Mouse (Mus musculus): Measurements from ENCODE around the gene Slk. TPM values are rescaled to one million over a fixed set of nuclear protein-coding genes. Genes with fewer than 3 reads are reported as not detected.

Gene Slk
- polyA plus RNA-seq, 1 experiment from 2014 or later: 11.8 TPM

GRCm38 (mm10) chr19:47548432-47549076 lies 30.9 kb upstream of the Slk start:
- Histone ChIP-seq H3K4me1 (replicated peaks) (0 out of 2 replicates have a peak, but pooled peaks cover 3% of the 10 kb centered on the region), H3K36me3 (no peaks in the 10 kb centered on the region), H3K9me3 (no peaks in the 10 kb centered on the region), H3K27ac (no peak overlapping the region), H3K4me2 (no peak overlapping the region), H3K27me3 (peaks cover 5% of the 10 kb centered on the region; the same call in 1 of the 2 replicates), H3K9ac (replicated peaks) (no peak overlapping the region), H3K4me3 (replicated peaks) (no peak overlapping the region)
- 92% methylated on average over 11 of the region's 11 CpGs for WGBS
- ATAC-seq (ENCODE audit: insufficient number of reproducible peaks, insufficient read depth, low FRiP score, low TSS enrichment, low read depth): no peak

- WGBS: 62% methylated on average over 9 of the region's 9 CpGs
- Histone ChIP-seq H3K27ac (no peak overlapping the region), H3K4me1 (replicated peaks) (0 out of 2 replicates have a peak, but pooled peaks cover 3% of the 10 kb centered on the region), H3K9me3 (no peaks in the 10 kb centered on the region), H3K27me3 (no peaks in the 10 kb centered on the region), H3K36me3 (no peaks in the 10 kb centered on the region), H3K4me2 (no peak overlapping the region), H3K9ac (replicated peaks) (no peak overlapping the region), H3K4me3 (replicated peaks) (no peak overlapping the region)
- no peak for ATAC-seq (ENCODE audit: insufficient number of reproducible peaks, insufficient read depth, low FRiP score, low TSS enrichment, low read depth)
Observed at GRCm38 (mm10) chr19:47549174-47549573, 30.3 kb upstream of the Slk start.

GRCm38 (mm10) chr19:47549584-47549983 lies 29.9 kb upstream of the Slk start:
- H3K4me2 ChIP-seq: no peak overlapping the region
- no peaks in the 10 kb centered on the region for H3K27me3 ChIP-seq
- ATAC-seq (ENCODE audit: insufficient number of reproducible peaks, insufficient read depth, low FRiP score, low TSS enrichment, low read depth): no peak
- H3K4me3 ChIP-seq (replicated peaks): no peak overlapping the region
- no peaks in the 10 kb centered on the region for H3K9me3 ChIP-seq
- no peaks in the 10 kb centered on the region for H3K36me3 ChIP-seq
- no peak overlapping the region for H3K9ac ChIP-seq (replicated peaks)
- H3K4me1 ChIP-seq (replicated peaks): 0 out of 2 replicates have a peak, but pooled peaks cover 3% of the 10 kb centered on the region
- no peak overlapping the region for H3K27ac ChIP-seq
- 77% methylated on average over 4 of the region's 4 CpGs for WGBS

- no peak overlapping the region for H3K9ac ChIP-seq (replicated peaks)
- no peaks in the 10 kb centered on the region for H3K27me3 ChIP-seq
- H3K27ac ChIP-seq: no peak overlapping the region
- no peaks in the 10 kb centered on the region; the same call in 1 of the 2 replicates for H3K4me1 ChIP-seq (replicated peaks)
- no peaks in the 10 kb centered on the region for H3K36me3 ChIP-seq
- H3K4me2 ChIP-seq: no peak overlapping the region
- no peak for ATAC-seq (ENCODE audit: insufficient number of reproducible peaks, insufficient read depth, low FRiP score, low TSS enrichment, low read depth)
- H3K4me3 ChIP-seq (replicated peaks): no peak overlapping the region
- no peaks in the 10 kb centered on the region for H3K9me3 ChIP-seq
- WGBS: 76% methylated on average over 5 of the region's 5 CpGs
Observed at GRCm38 (mm10) chr19:47559145-47559544, 20.3 kb upstream of the Slk start.

- Histone ChIP-seq H3K4me1 (replicated peaks) (peaks cover 3% of the 10 kb centered on the region; the same call in 1 of the 2 replicates), H3K36me3 (no peaks in the 10 kb centered on the region), H3K4me3 (replicated peaks) (no peak overlapping the region), H3K4me2 (no peak overlapping the region), H3K27ac (no peak overlapping the region), H3K9me3 (no peaks in the 10 kb centered on the region), H3K9ac (replicated peaks) (no peak overlapping the region), H3K27me3 (no peaks in the 10 kb centered on the region)
- ATAC-seq (ENCODE audit: insufficient number of reproducible peaks, insufficient read depth, low FRiP score, low TSS enrichment, low read depth): no peak
- 69% methylated on average over 14 of the region's 14 CpGs for WGBS
Observed at GRCm38 (mm10) chr19:47559751-47560512, 19.5 kb upstream of the Slk start.

- H3K36me3 ChIP-seq: no peaks in the 10 kb centered on the region
- H3K27ac ChIP-seq: no peak overlapping the region
- H3K9me3 ChIP-seq: no peaks in the 10 kb centered on the region
- no peaks in the 10 kb centered on the region for H3K27me3 ChIP-seq
- no peak overlapping the region for H3K9ac ChIP-seq (replicated peaks)
- no peak for ATAC-seq (ENCODE audit: insufficient number of reproducible peaks, insufficient read depth, low FRiP score, low TSS enrichment, low read depth)
- peaks cover 9% of the 10 kb centered on the region; the same call in 1 of the 2 replicates for H3K4me1 ChIP-seq (replicated peaks)
- H3K4me3 ChIP-seq (replicated peaks): no peak overlapping the region
- 87% methylated on average over 12 of the region's 12 CpGs for WGBS
- no peak overlapping the region for H3K4me2 ChIP-seq
Observed at GRCm38 (mm10) chr19:47560544-47561161, 18.8 kb upstream of the Slk start.

GRCm38 (mm10) chr19:47561996-47562441 lies 17.5 kb upstream of the Slk start:
- peaks cover 9% of the 10 kb centered on the region; the same call in 1 of the 2 replicates for H3K4me1 ChIP-seq (replicated peaks)
- H3K36me3 ChIP-seq: no peaks in the 10 kb centered on the region
- no peaks in the 10 kb centered on the region for H3K9me3 ChIP-seq
- no peak overlapping the region for H3K4me3 ChIP-seq (replicated peaks)
- 21% methylated on average over 5 of the region's 5 CpGs for WGBS
- no peak overlapping the region for H3K27ac ChIP-seq
- no peak for ATAC-seq (ENCODE audit: insufficient number of reproducible peaks, insufficient read depth, low FRiP score, low TSS enrichment, low read depth)
- H3K4me2 ChIP-seq: no peak overlapping the region
- no peaks in the 10 kb centered on the region for H3K27me3 ChIP-seq
- H3K9ac ChIP-seq (replicated peaks): no peak overlapping the region

GRCm38 (mm10) chr19:47563715-47564114 lies 15.8 kb upstream of the Slk start:
- Histone ChIP-seq H3K9ac (replicated peaks) (no peak overlapping the region), H3K36me3 (no peaks in the 10 kb centered on the region), H3K27ac (no peak overlapping the region), H3K4me3 (replicated peaks) (no peak overlapping the region), H3K9me3 (no peaks in the 10 kb centered on the region), H3K4me1 (replicated peaks) (peaks cover 9% of the 10 kb centered on the region; the same call in 1 of the 2 replicates), H3K4me2 (no peak overlapping the region), H3K27me3 (no peaks in the 10 kb centered on the region)
- 33% methylated on average over 13 of the region's 13 CpGs for WGBS
- ATAC-seq (ENCODE audit: insufficient number of reproducible peaks, insufficient read depth, low FRiP score, low TSS enrichment, low read depth): no peak

GRCm38 (mm10) chr19:47565031-47565654 lies 14.3 kb upstream of the Slk start:
- Histone ChIP-seq H3K9me3 (no peaks in the 10 kb centered on the region), H3K36me3 (no peaks in the 10 kb centered on the region), H3K4me1 (replicated peaks) (peaks cover 9% of the 10 kb centered on the region; the same call in 1 of the 2 replicates), H3K4me2 (no peak overlapping the region), H3K27me3 (no peaks in the 10 kb centered on the region), H3K27ac (no peak overlapping the region), H3K4me3 (replicated peaks) (no peak overlapping the region), H3K9ac (replicated peaks) (0 out of 2 replicates have a peak overlapping the region, but pooled peaks have one; percentile 31)
- 55% methylated on average over 17 of the region's 17 CpGs for WGBS
- ATAC-seq (ENCODE audit: insufficient number of reproducible peaks, insufficient read depth, low FRiP score, low TSS enrichment, low read depth): no peak

GRCm38 (mm10) chr19:47565994-47566393 lies 13.5 kb upstream of the Slk start:
- no peak overlapping the region for H3K9ac ChIP-seq (replicated peaks)
- H3K9me3 ChIP-seq: no peaks in the 10 kb centered on the region
- no peak overlapping the region for H3K4me2 ChIP-seq
- H3K36me3 ChIP-seq: no peaks in the 10 kb centered on the region
- peaks cover 9% of the 10 kb centered on the region; the same call in 1 of the 2 replicates for H3K4me1 ChIP-seq (replicated peaks)
- ATAC-seq (ENCODE audit: insufficient number of reproducible peaks, insufficient read depth, low FRiP score, low TSS enrichment, low read depth): no peak
- WGBS: 81% methylated on average over 8 of the region's 8 CpGs
- H3K27me3 ChIP-seq: no peaks in the 10 kb centered on the region
- H3K4me3 ChIP-seq (replicated peaks): no peak overlapping the region
- H3K27ac ChIP-seq: no peak overlapping the region

- no peaks in the 10 kb centered on the region for H3K36me3 ChIP-seq
- no peak overlapping the region for H3K4me2 ChIP-seq
- no peak for ATAC-seq (ENCODE audit: insufficient number of reproducible peaks, insufficient read depth, low FRiP score, low TSS enrichment, low read depth)
- no peaks in the 10 kb centered on the region for H3K9me3 ChIP-seq
- H3K27me3 ChIP-seq: no peaks in the 10 kb centered on the region
- no peak overlapping the region for H3K27ac ChIP-seq
- H3K4me1 ChIP-seq (replicated peaks): peaks cover 5% of the 10 kb centered on the region; the same call in 1 of the 2 replicates
- 76% methylated on average over 5 of the region's 5 CpGs for WGBS
- H3K4me3 ChIP-seq (replicated peaks): no peak overlapping the region
- no peak overlapping the region for H3K9ac ChIP-seq (replicated peaks)
Observed at GRCm38 (mm10) chr19:47570042-47570441, 9.4 kb upstream of the Slk start.

Data from limb, embryonic 12.5 days (tissue).